Mouse (Mus musculus): ENCODE results near the gene Pcdh8. TPM values are rescaled to one million over a fixed set of nuclear protein-coding genes. Genes with fewer than 3 reads are reported as not detected.

Pcdh8 gene
- polyA plus RNA-seq, 1 experiment from 2014 or later, result 35.7 TPM

GRCm38 (mm10) chr14:79767601-79768000 lies 3.5 kb downstream of the Pcdh8 start:
- Histone ChIP-seq H3K4me3 (ENCODE audit: low read length) (peak overlapping the region; percentile 52), H3K4me1 (ENCODE audit: control insufficient read depth, insufficient read depth, low read depth, low read length) (peaks cover 30% of the 10 kb centered on the region), H3K9me3 (ENCODE audit: control insufficient read depth, low read length) (no peaks in the 10 kb centered on the region), H3K36me3 (ENCODE audit: control insufficient read depth, insufficient read depth, low read length) (no peaks in the 10 kb centered on the region), H3K27me3 (replicated peaks; ENCODE audit: control insufficient read depth, insufficient read depth, low read length) (peaks cover 8% of the 10 kb centered on the region), H3K9ac (ENCODE audit: low read depth, low read length) (peak overlapping the region; percentile 72), H3K27ac (ENCODE audit: low read depth, low read length) (no peak overlapping the region), H3K4me2 (ENCODE audit: low read length) (peak overlapping the region; percentile 88)
- no peak for ATAC-seq
- 6% methylated on average over 11 of the region's 11 CpGs for WGBS

GRCm38 (mm10) chr14:79765196-79765765 lies 5.8 kb downstream of the Pcdh8 start:
- Histone ChIP-seq H3K9ac (ENCODE audit: low read depth, low read length) (no peak overlapping the region), H3K4me1 (ENCODE audit: control insufficient read depth, insufficient read depth, low read depth, low read length) (peaks cover 16% of the 10 kb centered on the region), H3K36me3 (ENCODE audit: control insufficient read depth, insufficient read depth, low read length) (no peaks in the 10 kb centered on the region), H3K4me3 (ENCODE audit: low read length) (no peak overlapping the region), H3K9me3 (ENCODE audit: control insufficient read depth, low read length) (no peaks in the 10 kb centered on the region), H3K4me2 (ENCODE audit: low read length) (no peak overlapping the region), H3K27ac (ENCODE audit: low read depth, low read length) (no peak overlapping the region), H3K27me3 (replicated peaks; ENCODE audit: control insufficient read depth, insufficient read depth, low read length) (peaks cover 8% of the 10 kb centered on the region)
- 49% methylated on average over 6 of the region's 6 CpGs for whole genome bisulfite sequencing
- ATAC-seq, result no peak

DNA sequence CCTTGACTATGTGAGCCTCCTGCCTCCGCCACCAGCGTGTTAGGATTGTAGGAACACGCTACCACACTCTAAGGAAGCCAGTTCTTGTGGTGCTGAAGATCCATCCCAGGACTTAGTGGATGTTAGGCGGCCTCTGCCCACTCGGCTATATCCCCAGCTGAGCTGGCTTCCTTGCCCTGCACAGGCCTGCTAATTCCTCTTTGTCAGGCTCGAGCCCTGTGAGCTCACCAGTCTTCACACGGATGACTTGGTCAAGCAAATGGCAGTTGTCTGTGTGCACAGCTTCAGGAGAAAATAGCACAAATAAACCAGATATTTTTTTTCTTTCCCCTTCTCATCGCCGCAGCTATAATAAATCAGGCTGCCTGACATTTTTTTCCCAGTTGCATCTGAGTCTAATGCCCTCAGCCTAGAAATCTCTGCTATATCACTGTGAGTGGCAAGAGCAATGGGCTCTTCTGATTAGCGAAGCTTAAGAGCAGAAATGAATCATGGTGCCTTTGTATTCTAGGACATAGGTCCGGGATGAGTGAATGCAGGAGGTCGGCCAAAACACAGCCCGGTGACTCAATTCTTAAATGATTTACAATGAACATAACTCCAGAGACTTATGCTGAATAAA lies 16.4 kb downstream of the Pcdh8 start:
- ATAC-seq, result peak; percentile 78
- H3K36me3 ChIP-seq (ENCODE audit: control insufficient read depth, insufficient read depth, low read length), result no peaks in the 10 kb centered on the region
- H3K27me3 ChIP-seq (replicated peaks; ENCODE audit: control insufficient read depth, insufficient read depth, low read length), result no peaks in the 10 kb centered on the region
- no peak overlapping the region for H3K4me3 ChIP-seq (ENCODE audit: low read length)
- H3K4me1 ChIP-seq (ENCODE audit: control insufficient read depth, insufficient read depth, low read depth, low read length), result peaks cover 5% of the 10 kb centered on the region
- H3K9ac ChIP-seq (ENCODE audit: low read depth, low read length), result no peak overlapping the region
- H3K27ac ChIP-seq (ENCODE audit: low read depth, low read length), result peak overlapping the region; percentile 12; the same call in 1 of the 2 replicates
- H3K9me3 ChIP-seq (ENCODE audit: control insufficient read depth, low read length), result no peaks in the 10 kb centered on the region
- 40% methylated on average over 13 of the region's 13 CpGs for WGBS
- no peak overlapping the region for H3K4me2 ChIP-seq (ENCODE audit: low read length)

DNA sequence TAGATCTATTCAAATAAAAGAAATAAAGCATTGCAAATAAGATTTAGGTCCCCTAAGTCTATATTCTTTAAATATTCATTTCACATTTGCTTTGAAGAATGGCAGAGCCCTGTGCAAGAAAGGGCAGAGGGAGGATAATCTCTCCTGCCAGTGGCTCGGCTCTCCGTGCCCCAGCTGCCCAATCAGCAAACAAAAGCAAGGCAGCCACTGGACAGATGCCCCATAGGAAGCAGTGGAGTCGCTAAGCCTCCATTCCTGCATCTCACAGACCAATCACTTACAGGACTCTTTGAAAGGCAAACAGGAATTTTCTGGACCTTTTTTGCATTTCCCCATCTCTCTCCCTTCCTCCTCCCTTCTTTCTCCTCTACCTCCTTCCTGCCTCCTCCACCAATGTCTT lies 17.0 kb downstream of the Pcdh8 start:
- peak; percentile 14; the same call in 1 of the 2 replicates for ATAC-seq
- Histone ChIP-seq H3K4me1 (ENCODE audit: control insufficient read depth, insufficient read depth, low read depth, low read length) (peaks cover 5% of the 10 kb centered on the region), H3K27ac (ENCODE audit: low read depth, low read length) (no peak overlapping the region), H3K36me3 (ENCODE audit: control insufficient read depth, insufficient read depth, low read length) (no peaks in the 10 kb centered on the region), H3K4me3 (ENCODE audit: low read length) (no peak overlapping the region), H3K4me2 (ENCODE audit: low read length) (no peak overlapping the region), H3K27me3 (replicated peaks; ENCODE audit: control insufficient read depth, insufficient read depth, low read length) (no peaks in the 10 kb centered on the region), H3K9me3 (ENCODE audit: control insufficient read depth, low read length) (no peaks in the 10 kb centered on the region), H3K9ac (ENCODE audit: low read depth, low read length) (no peak overlapping the region)
- WGBS, result 17% methylated on average over 3 of the region's 3 CpGs

GRCm38 (mm10) chr14:79753733-79754132 lies 17.4 kb downstream of the Pcdh8 start:
- Histone ChIP-seq H3K9me3 (ENCODE audit: control insufficient read depth, low read length) (no peaks in the 10 kb centered on the region), H3K36me3 (ENCODE audit: control insufficient read depth, insufficient read depth, low read length) (no peaks in the 10 kb centered on the region), H3K27me3 (replicated peaks; ENCODE audit: control insufficient read depth, insufficient read depth, low read length) (no peaks in the 10 kb centered on the region), H3K27ac (ENCODE audit: low read depth, low read length) (no peak overlapping the region), H3K4me2 (ENCODE audit: low read length) (no peak overlapping the region), H3K4me3 (ENCODE audit: low read length) (no peak overlapping the region), H3K4me1 (ENCODE audit: control insufficient read depth, insufficient read depth, low read depth, low read length) (peaks cover 5% of the 10 kb centered on the region), H3K9ac (ENCODE audit: low read depth, low read length) (no peak overlapping the region)
- WGBS, result 72% methylated on average over 7 of the region's 7 CpGs
- ATAC-seq, result no peak

- no peak for ATAC-seq
- H3K27me3 ChIP-seq (replicated peaks; ENCODE audit: control insufficient read depth, insufficient read depth, low read length), result no peaks in the 10 kb centered on the region
- no peak overlapping the region for H3K4me2 ChIP-seq (ENCODE audit: low read length)
- no peak overlapping the region for H3K27ac ChIP-seq (ENCODE audit: low read depth, low read length)
- no peak overlapping the region for H3K9ac ChIP-seq (ENCODE audit: low read depth, low read length)
- 74% methylated on average over 3 of the region's 3 CpGs for WGBS
- H3K9me3 ChIP-seq (ENCODE audit: control insufficient read depth, low read length), result no peaks in the 10 kb centered on the region
- no peaks in the 10 kb centered on the region; the same call in 1 of the 2 replicates for H3K4me1 ChIP-seq (ENCODE audit: control insufficient read depth, insufficient read depth, low read depth, low read length)
- H3K4me3 ChIP-seq (ENCODE audit: low read length), result no peak overlapping the region
- H3K36me3 ChIP-seq (ENCODE audit: control insufficient read depth, insufficient read depth, low read length), result no peaks in the 10 kb centered on the region
Observed at GRCm38 (mm10) chr14:79740515-79740914, 30.6 kb downstream of the Pcdh8 start.

GRCm38 (mm10) chr14:79738441-79738840 lies 32.7 kb downstream of the Pcdh8 start:
- Histone ChIP-seq H3K27ac (ENCODE audit: low read depth, low read length) (no peak overlapping the region), H3K9ac (ENCODE audit: low read depth, low read length) (no peak overlapping the region), H3K9me3 (ENCODE audit: control insufficient read depth, low read length) (no peaks in the 10 kb centered on the region), H3K27me3 (replicated peaks; ENCODE audit: control insufficient read depth, insufficient read depth, low read length) (no peaks in the 10 kb centered on the region), H3K36me3 (ENCODE audit: control insufficient read depth, insufficient read depth, low read length) (no peaks in the 10 kb centered on the region), H3K4me2 (ENCODE audit: low read length) (no peak overlapping the region), H3K4me3 (ENCODE audit: low read length) (no peak overlapping the region), H3K4me1 (ENCODE audit: control insufficient read depth, insufficient read depth, low read depth, low read length) (no peaks in the 10 kb centered on the region; the same call in 1 of the 2 replicates)
- WGBS, result 37% methylated on average over 9 of the region's 9 CpGs
- peak; percentile 50 for ATAC-seq

GRCm38 (mm10) chr14:79737642-79738379 lies 33.3 kb downstream of the Pcdh8 start:
- WGBS, result 61% methylated on average over 9 of the region's 9 CpGs
- H3K27ac ChIP-seq (ENCODE audit: low read depth, low read length), result no peak overlapping the region
- H3K36me3 ChIP-seq (ENCODE audit: control insufficient read depth, insufficient read depth, low read length), result no peaks in the 10 kb centered on the region
- 0 out of 2 replicates have a peak, but pooled peaks have one; percentile 23 for ATAC-seq
- no peaks in the 10 kb centered on the region; the same call in 1 of the 2 replicates for H3K4me1 ChIP-seq (ENCODE audit: control insufficient read depth, insufficient read depth, low read depth, low read length)
- H3K27me3 ChIP-seq (replicated peaks; ENCODE audit: control insufficient read depth, insufficient read depth, low read length), result no peaks in the 10 kb centered on the region
- H3K9me3 ChIP-seq (ENCODE audit: control insufficient read depth, low read length), result no peaks in the 10 kb centered on the region
- H3K4me3 ChIP-seq (ENCODE audit: low read length), result no peak overlapping the region
- no peak overlapping the region for H3K4me2 ChIP-seq (ENCODE audit: low read length)
- H3K9ac ChIP-seq (ENCODE audit: low read depth, low read length), result no peak overlapping the region

- H3K4me1 ChIP-seq (ENCODE audit: control insufficient read depth, insufficient read depth, low read depth, low read length), result no peaks in the 10 kb centered on the region; the same call in 1 of the 2 replicates
- ATAC-seq, result no peak
- H3K9ac ChIP-seq (ENCODE audit: low read depth, low read length), result no peak overlapping the region
- 46% methylated on average over 6 of the region's 6 CpGs for WGBS
- no peak overlapping the region for H3K4me3 ChIP-seq (ENCODE audit: low read length)
- H3K27ac ChIP-seq (ENCODE audit: low read depth, low read length), result no peak overlapping the region
- no peaks in the 10 kb centered on the region for H3K27me3 ChIP-seq (replicated peaks; ENCODE audit: control insufficient read depth, insufficient read depth, low read length)
- H3K36me3 ChIP-seq (ENCODE audit: control insufficient read depth, insufficient read depth, low read length), result no peaks in the 10 kb centered on the region
- no peak overlapping the region for H3K4me2 ChIP-seq (ENCODE audit: low read length)
- no peaks in the 10 kb centered on the region for H3K9me3 ChIP-seq (ENCODE audit: control insufficient read depth, low read length)
Observed at GRCm38 (mm10) chr14:79736781-79737180, 34.3 kb downstream of the Pcdh8 start.
